Mouse (Mus musculus) E14TG2a.4 (cell line): ENCODE data around the gene Gm10803.

Experiments
- H3K27me3 ChIP-seq: 2 replicates; pipeline ENCODE4 v1.6.1; 2014; ENCODE audit warnings: low read length, control low read depth; ENCODE audit not compliant: insufficient read depth
- H3K36me3 ChIP-seq: 2 replicates; pipeline ENCODE4 v1.6.1; 2014; ENCODE audit warnings: low read length, control low read depth; ENCODE audit not compliant: insufficient read depth
- H3K4me1 ChIP-seq: replicated peaks from 2 replicates; pipeline ENCODE4 v1.6.1; 2014; ENCODE audit warnings: low read depth, low read length, control low read depth
- H3K4me3 ChIP-seq: replicated peaks from 2 replicates; pipeline ENCODE4 v1.5.1; 2014; ENCODE audit warnings: mild to moderate bottlenecking, low read length
- H3K9me3 ChIP-seq: 2 replicates; pipeline ENCODE4 v1.6.1; 2014; ENCODE audit warnings: low read length, control low read depth
- CTCF ChIP-seq: conservative IDR thresholded peaks from 2 replicates; pipeline ENCODE4 v1.5.1; 2014; ENCODE audit warnings: low read length
- NANOG ChIP-seq: IDR thresholded peaks from 2 replicates; pipeline ENCODE4 v1.6.1; 2014; ENCODE audit warnings: borderline replicate concordance, low read length, mixed read lengths
- POU5F1 ChIP-seq: IDR thresholded peaks from 2 replicates; pipeline ENCODE4 v1.6.1; 2014; ENCODE audit warnings: low read length, borderline replicate concordance

Gm10803 gene

DNA sequence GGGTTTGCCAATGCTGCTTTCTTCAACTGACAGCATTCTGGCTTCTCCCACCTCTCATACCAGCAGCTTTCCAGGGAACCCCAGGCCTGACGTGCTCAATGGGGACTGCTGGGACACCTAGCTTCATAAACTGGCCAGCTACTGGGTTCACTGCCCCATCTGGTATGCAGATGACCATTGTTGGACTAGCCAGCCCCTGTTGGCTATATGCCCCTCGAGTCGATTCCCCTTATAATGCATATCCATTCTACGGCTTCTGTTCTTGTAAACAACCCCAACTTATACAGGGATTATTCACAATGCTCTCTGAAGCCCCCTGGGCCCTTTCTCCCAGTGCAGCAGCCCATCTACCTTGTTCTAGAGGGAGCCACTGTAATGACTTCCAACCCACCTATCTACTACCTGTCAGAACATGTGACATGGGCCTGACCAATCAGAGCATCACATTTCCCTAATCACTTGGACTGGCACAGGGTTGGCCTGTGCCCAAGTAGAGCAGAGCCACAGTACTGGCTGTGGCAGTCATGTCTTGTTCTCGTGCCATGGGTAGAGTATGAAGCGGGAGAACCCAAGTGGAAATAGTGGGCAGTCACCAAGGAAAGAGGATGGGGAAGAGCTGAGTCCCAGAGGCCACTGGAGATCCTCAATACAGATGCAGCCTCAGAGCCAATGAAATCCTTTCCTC is 44.4 kb downstream of the Gm10803 start:
- Histone ChIP-seq H3K4me1 (no peaks in the 10 kb centered on the region), H3K27me3 (peaks cover 18% of the 10 kb centered on the region), H3K36me3 (no peaks in the 10 kb centered on the region), H3K9me3 (no peaks in the 10 kb centered on the region), H3K4me3 (no peak overlapping the region)
- TF ChIP-seq NANOG (no peak), CTCF (no peak), POU5F1 (no peak)

DNA sequence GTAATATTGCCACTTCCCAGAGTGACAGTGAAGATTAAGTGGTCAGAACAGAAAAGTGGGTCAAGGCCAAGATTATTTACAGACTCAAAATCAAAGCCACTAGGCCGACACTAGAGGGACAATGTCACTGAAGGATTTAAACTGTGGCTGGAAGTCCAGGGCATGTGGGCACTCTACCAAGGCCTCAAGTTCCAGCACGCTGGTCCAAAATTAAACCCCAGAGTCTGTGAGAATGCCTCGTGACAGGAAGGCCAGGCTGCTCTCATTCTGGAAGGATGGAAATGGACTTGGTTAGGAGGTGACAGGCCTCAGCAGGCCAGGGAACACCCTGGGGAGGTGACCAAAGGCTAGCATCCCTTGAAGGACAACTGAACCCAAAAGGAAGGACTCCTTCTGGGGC is 48.4 kb downstream of the Gm10803 start:
- no peak for TF ChIP-seq NANOG
- no peak for TF ChIP-seq CTCF
- Histone ChIP-seq H3K27me3 (peaks cover 24% of the 10 kb centered on the region; the same call in 1 of the 2 replicates), H3K4me1 (no peaks in the 10 kb centered on the region), H3K9me3 (no peaks in the 10 kb centered on the region), H3K4me3 (no peak overlapping the region), H3K36me3 (no peaks in the 10 kb centered on the region)

DNA sequence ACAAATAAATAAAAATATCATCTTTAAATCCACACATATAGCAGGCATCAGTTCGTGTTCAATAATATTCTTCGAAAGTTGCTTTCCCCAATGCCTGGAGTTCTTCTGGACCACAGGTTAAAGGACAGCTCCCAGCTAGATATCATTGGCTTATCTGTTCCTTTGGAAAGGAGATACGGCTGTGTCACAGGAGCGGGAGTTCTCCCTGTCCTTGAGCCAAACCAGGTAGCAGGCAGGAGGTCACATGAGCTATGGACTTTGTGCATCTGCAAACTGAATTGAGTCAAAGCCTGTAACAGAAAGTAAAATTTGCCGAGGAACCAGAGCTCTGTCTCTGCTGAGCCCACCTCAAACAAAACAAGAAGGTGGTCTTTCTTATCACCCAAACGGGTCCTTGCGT is 52.7 kb downstream of the Gm10803 start:
- Histone ChIP-seq H3K4me3 (no peak overlapping the region), H3K9me3 (no peaks in the 10 kb centered on the region), H3K4me1 (no peaks in the 10 kb centered on the region), H3K36me3 (no peaks in the 10 kb centered on the region), H3K27me3 (peaks cover 20% of the 10 kb centered on the region; the same call in 1 of the 2 replicates)
- TF ChIP-seq CTCF = no peak
- TF ChIP-seq NANOG = no peak
- TF ChIP-seq POU5F1 = no peak
